In genomic region chr12:80002474-80003125, GRCm38 (mm10) we compare ENCODE assay signal across 9 mouse cellular contexts.
DNase-seq lines count a peak whose midpoint lies in the region; ATAC-seq and TF ChIP-seq lines count a peak whose summit lies in the region.
"Had no signal": no experiment of that assay in that cellular context is flagged by ENCODE, and none has a peak within 500 bp of the region (broad histone marks: within the 10 kb centered on the region; RNA-seq: fewer than 3 reads in every experiment).

No protein-coding gene starts in this region.

- H3K4me2 ChIP-seq in intestine, embryonic 14.5 days (ENCODE audit: low read length), result no peak overlapping the region
- no peak overlapping the region for H3K4me2 ChIP-seq in intestine, postnatal 0 days (replicated peaks; ENCODE audit: low read depth)
- no peak overlapping the region for H3K4me2 ChIP-seq in limb, embryonic 13.5 days (replicated peaks)
- H3K4me2 ChIP-seq: liver, embryonic 13.5 days had no signal

- H3K27ac ChIP-seq in intestine, embryonic 14.5 days (ENCODE audit: low read depth), result peak overlapping the region; percentile 33; the same call in 1 of the 2 replicates
- no peak overlapping the region for H3K27ac ChIP-seq in intestine, postnatal 0 days (ENCODE audit: low read depth, low read length)
- H3K27ac ChIP-seq in limb, embryonic 13.5 days, result peak overlapping the region; percentile 82
- H3K27ac ChIP-seq: liver, embryonic 13.5 days had no signal

- no peaks in the 10 kb centered on the region for H3K9me3 ChIP-seq in intestine, embryonic 14.5 days (ENCODE audit: control insufficient read depth, low read length)
- no peaks in the 10 kb centered on the region for H3K9me3 ChIP-seq in intestine, postnatal 0 days (ENCODE audit: control insufficient read depth)
- no peaks in the 10 kb centered on the region for H3K9me3 ChIP-seq in limb, embryonic 13.5 days
- H3K9me3 ChIP-seq: G1E; liver, embryonic 13.5 days had no signal

- H3K9ac ChIP-seq in intestine, embryonic 14.5 days (ENCODE audit: low read length), result no peak overlapping the region
- H3K9ac ChIP-seq in intestine, postnatal 0 days (ENCODE audit: low read depth, low read length), result no peak overlapping the region
- H3K9ac ChIP-seq in limb, embryonic 13.5 days, result peak overlapping the region; percentile 20; the same call in 1 of the 2 replicates
- H3K9ac ChIP-seq: liver, embryonic 13.5 days had no signal

- 78% methylated on average over 13 of the region's 13 CpGs for WGBS in intestine, embryonic 14.5 days
- 78% methylated on average over 13 of the region's 13 CpGs for WGBS in intestine, postnatal 0 days
- 67% methylated on average over 13 of the region's 13 CpGs for WGBS in limb, embryonic 13.5 days

- ATAC-seq in intestine, embryonic 14.5 days (replicated peaks; ENCODE audit: low FRiP score, low TSS enrichment, low read depth), result no peak
- ATAC-seq in intestine, postnatal 0 days, result no peak
- ATAC-seq in limb, embryonic 13.5 days (ENCODE audit: low FRiP score, low read depth), result no peak

- no peaks in the 10 kb centered on the region for H3K27me3 ChIP-seq in intestine, embryonic 14.5 days (replicated peaks; ENCODE audit: control insufficient read depth, insufficient read depth, low read length)
- H3K27me3 ChIP-seq in intestine, postnatal 0 days (replicated peaks; ENCODE audit: control insufficient read depth, insufficient read depth, low read length), result no peaks in the 10 kb centered on the region
- no peaks in the 10 kb centered on the region for H3K27me3 ChIP-seq in limb, embryonic 13.5 days
- H3K27me3 ChIP-seq: liver, embryonic 13.5 days had no signal

- H3K4me1 ChIP-seq in intestine, embryonic 14.5 days (replicated peaks; ENCODE audit: control insufficient read depth, insufficient read depth, low read length), result peaks cover 20% of the 10 kb centered on the region
- H3K4me1 ChIP-seq in intestine, postnatal 0 days (replicated peaks; ENCODE audit: control insufficient read depth, insufficient read depth, low read length), result peaks cover 3% of the 10 kb centered on the region; the same call in 1 of the 2 replicates
- peaks cover 40% of the 10 kb centered on the region for H3K4me1 ChIP-seq in limb, embryonic 13.5 days

- DNase-seq in intestine, embryonic 14.5 days (ENCODE audit: low spot score), result no peak
- peak; percentile 31 for DNase-seq in NIH3T3 (ENCODE audit: low read depth)
- DNase-seq in cerebellum, adult 9-11 months, result peak; percentile 36
- DNase-seq in urinary bladder, postnatal 14 days (ENCODE audit: low spot score), result no peak
- DNase-seq in testis, postnatal 10 days (ENCODE audit: low spot score), result no peak
- DNase-seq: liver, embryonic 13.5 days had no signal

- no peaks in the 10 kb centered on the region for H3K36me3 ChIP-seq in intestine, embryonic 14.5 days (ENCODE audit: control insufficient read depth, insufficient read depth, low read length)
- no peaks in the 10 kb centered on the region for H3K36me3 ChIP-seq in intestine, postnatal 0 days (ENCODE audit: control insufficient read depth, insufficient read depth)
- no peaks in the 10 kb centered on the region for H3K36me3 ChIP-seq in limb, embryonic 13.5 days
- H3K36me3 ChIP-seq: G1E; liver, embryonic 13.5 days had no signal

- no peak overlapping the region for H3K4me3 ChIP-seq in intestine, embryonic 14.5 days (ENCODE audit: low read depth, low read length)
- H3K4me3 ChIP-seq in intestine, postnatal 0 days (ENCODE audit: low read depth, low read length), result no peak overlapping the region
- no peak overlapping the region for H3K4me3 ChIP-seq in limb, embryonic 13.5 days
- H3K4me3 ChIP-seq: liver, embryonic 13.5 days had no signal

- TF ChIP-seq CTCF in intestine, postnatal 0 days (IDR thresholded peaks at IDR 0.05; ENCODE audit: low read depth), result no peak

Comparison
In these comparisons a context has a peak if more than half of its experiments do, and no peak if none do; other contexts are left out.
1. DNase-seq: peak in NIH3T3 (single experiment) and cerebellum, adult 9-11 months (single experiment); none in intestine, embryonic 14.5 days (single experiment), urinary bladder, postnatal 14 days (single experiment) and testis, postnatal 10 days (single experiment).